Mouse (Mus musculus): Measurements from ENCODE around the gene Pttg1ip. TPM values are rescaled to one million over a fixed set of nuclear protein-coding genes. Genes with fewer than 3 reads are reported as not detected.

Gene Pttg1ip
- 234 and 258 TPM in 2 replicates for polyA plus RNA-seq (2012; rRNA removed; ENCODE audit: low replicate concordance)

DNA sequence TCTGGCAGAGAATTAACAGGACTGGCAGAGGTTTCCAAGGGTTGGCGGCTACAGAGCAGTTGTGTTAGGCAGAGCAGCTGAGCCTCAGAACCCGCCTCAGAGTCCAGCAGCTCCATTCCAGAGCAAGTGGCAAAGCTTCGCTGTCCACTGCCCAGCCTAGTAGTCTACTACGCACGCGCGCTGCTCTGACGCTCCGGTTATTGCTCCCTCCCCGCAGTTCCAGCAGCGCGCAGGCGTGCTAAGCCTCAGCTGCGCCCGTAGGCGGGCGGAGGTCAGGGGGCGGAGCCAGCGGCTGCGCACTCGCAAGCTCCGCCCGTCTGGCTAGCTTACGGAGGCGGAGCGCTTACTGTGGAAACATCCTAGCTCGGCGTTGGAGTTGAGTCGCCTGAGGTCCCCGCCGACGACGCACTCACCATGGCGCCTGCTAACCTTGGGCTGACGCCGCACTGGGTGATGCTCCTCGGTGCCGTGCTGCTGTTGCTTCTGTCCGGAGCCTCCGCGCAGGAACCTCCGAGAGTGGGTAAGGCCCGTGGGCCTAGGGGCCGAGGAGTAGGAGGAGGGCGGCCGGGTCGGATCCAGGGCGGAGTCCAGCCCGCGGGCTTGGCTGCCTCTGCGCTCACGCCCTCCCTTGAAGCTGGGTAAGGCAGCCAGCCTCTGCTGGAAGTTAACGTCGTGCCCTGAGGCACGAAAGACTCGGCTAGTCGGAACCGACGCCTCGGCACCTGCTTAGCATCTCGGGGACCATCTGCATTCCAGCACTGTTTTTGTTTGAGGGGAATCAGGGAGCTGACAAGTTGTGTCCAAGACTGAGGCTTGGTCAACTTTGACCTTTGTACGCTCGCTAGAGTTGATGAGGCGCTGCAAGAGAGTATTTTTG, at the start of gene Pttg1ip:
Gene Pttg1ip (plus strand): TSS at position 313 of the 877 bp plus-strand sequence.

DNA sequence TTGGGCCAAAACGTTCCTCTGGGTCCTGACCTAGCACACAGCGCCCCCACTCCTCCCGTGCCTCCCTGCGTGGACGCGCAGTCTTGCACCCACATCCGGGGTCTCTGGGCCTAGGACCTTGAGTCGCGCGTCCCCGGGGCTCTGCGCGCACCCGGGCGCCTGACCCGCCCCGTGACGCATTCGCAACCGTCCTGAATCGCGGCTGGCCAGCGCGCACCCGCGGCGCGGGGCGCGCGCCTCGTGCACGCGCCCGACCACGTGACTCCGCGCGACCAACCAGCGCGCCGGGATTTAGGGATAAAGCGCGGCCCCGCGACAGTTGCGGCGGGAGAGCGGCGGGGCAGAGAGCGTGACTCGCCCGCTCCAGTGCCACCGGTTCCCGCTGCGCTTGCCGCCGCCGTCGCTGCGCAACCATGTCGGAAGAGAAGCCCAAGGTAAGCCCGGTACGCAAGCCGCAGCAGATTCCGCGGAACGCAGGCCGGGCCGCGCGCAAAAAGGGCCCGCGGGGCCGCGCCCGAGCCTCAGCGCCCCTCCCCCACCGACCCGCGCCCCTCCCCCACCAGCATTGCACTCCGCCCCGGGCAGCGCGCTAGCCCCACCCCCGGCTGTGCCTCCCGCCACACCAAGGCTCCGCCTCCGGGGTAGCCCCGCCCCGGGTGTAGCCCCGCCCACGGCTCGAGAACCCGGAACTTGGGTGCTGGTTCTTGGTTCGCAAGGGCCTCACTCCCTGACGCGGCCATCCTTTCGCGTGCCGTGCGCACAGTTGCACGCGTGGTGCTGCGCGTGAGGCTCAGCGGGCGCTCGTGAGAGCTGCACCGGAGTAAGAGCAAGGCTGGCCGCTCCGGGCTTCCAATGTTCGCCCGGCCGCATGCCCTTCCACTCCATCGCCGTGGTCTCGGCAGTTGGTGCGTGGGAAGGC, 24.6 kb downstream of the Pttg1ip start, which contains the start of the genes Sumo3 and Gm49325:
Gene Sumo3 (plus strand): TSS at position 190 of the 919 bp plus-strand sequence.
Gene Gm49325 (plus strand): TSS at position 290 of the 919 bp plus-strand sequence.

DNA sequence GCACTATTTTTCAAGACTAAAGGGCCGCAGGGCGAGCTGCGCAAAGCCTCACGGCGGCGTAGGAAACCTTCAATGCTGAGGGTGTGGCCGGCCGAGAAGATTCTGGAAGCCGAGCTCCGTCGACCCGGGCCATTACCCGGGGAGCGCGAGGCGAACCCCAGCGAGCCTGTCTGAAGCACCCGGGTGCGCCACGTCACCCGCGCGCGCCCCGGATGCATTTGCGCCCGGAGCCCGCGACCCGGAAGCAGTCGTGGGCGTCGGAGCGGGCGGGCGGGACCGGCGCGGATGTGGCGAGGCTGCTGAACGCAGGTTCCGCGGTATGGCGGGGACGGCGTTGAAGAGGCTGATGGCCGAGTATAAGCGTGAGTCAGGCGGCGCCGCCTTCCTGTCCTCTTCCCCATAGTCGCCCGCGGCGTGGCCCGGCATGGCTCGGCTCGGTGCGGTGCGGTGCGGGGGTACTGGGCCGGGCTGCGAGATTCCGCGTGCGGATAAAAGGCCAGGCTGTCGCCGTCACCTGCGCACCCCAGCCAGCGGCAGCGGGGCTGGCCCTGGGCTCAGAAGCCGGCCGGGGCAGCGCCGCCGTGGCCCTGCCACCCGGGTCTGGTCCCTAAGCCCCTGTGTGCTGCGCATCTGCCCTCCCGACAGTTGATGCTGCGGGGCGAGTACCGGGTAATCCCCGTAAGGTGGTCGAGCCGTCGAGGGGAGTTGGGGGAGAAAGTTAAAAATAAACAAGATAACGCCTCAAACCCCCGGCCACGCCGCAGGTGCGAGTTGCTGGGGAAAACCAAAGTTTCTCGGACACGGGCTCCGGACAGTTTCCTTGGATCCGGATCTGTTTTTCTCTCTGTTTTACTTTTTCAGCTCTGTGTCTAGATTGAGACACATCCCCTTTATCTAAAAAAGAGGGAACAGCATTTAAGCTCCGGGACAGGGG, 40.8 kb downstream of the Pttg1ip start, which contains the start of gene Ube2g2:
Gene Ube2g2 (plus strand): TSS at position 221 of the 934 bp plus-strand sequence.

Other genes starting within 250 kb of the Pttg1ip start
- gene Adarb1, start 163.4 kb upstream of the Pttg1ip start, polyA plus RNA-seq (2012; rRNA removed; ENCODE audit: low replicate concordance): 11.9 and 20.8 TPM in 2 replicates
- gene Fam207a, start 65.9 kb upstream of the Pttg1ip start, polyA plus RNA-seq (2012; rRNA removed; ENCODE audit: low replicate concordance): 19.1 and 32.2 TPM in 2 replicates
- gene Itgb2, start 51.5 kb upstream of the Pttg1ip start, polyA plus RNA-seq (2012; rRNA removed; ENCODE audit: low replicate concordance): 24.9 and 35.8 TPM in 2 replicates
- gene Sumo3, start 24.4 kb downstream of the Pttg1ip start, polyA plus RNA-seq (2012; rRNA removed; ENCODE audit: low replicate concordance): 253 and 352 TPM in 2 replicates
- 0.84 TPM in 1 of 2 replicates, not detected in the other for gene Gm49325, start 24.5 kb downstream of the Pttg1ip start, polyA plus RNA-seq (2012; rRNA removed; ENCODE audit: low replicate concordance)
- gene Ube2g2, start 40.6 kb downstream of the Pttg1ip start, polyA plus RNA-seq (2012; rRNA removed; ENCODE audit: low replicate concordance): 60.5 and 66.2 TPM in 2 replicates
- gene Tspear, start 104.8 kb downstream of the Pttg1ip start, polyA plus RNA-seq (2012; rRNA removed; ENCODE audit: low replicate concordance): 1.1 TPM in 1 of 2 replicates, not detected in the other
- not detected in 2 replicates for gene Gm19402, start 109.0 kb downstream of the Pttg1ip start, polyA plus RNA-seq (2012; rRNA removed; ENCODE audit: low replicate concordance)
- gene Gm9508, start 115.5 kb downstream of the Pttg1ip start, polyA plus RNA-seq (2012; rRNA removed; ENCODE audit: low replicate concordance): not detected in 2 replicates
- gene Gm10272, start 124.9 kb downstream of the Pttg1ip start, polyA plus RNA-seq (2012; rRNA removed; ENCODE audit: low replicate concordance): not detected in 2 replicates
- not detected in 2 replicates for gene Gm10024, start 129.7 kb downstream of the Pttg1ip start, polyA plus RNA-seq (2012; rRNA removed; ENCODE audit: low replicate concordance)
- not detected in 2 replicates for gene Gm10142, start 134.1 kb downstream of the Pttg1ip start, polyA plus RNA-seq (2012; rRNA removed; ENCODE audit: low replicate concordance)
- gene Krtap12-1, start 138.9 kb downstream of the Pttg1ip start, polyA plus RNA-seq (2012; rRNA removed; ENCODE audit: low replicate concordance): not detected in 2 replicates
- gene Gm10100, start 144.8 kb downstream of the Pttg1ip start, polyA plus RNA-seq (2012; rRNA removed; ENCODE audit: low replicate concordance): not detected in 2 replicates
- gene Gm18596, start 160.9 kb downstream of the Pttg1ip start, polyA plus RNA-seq (2012; rRNA removed; ENCODE audit: low replicate concordance): not detected in 2 replicates
- not detected in 2 replicates for gene Gm9736, start 169.6 kb downstream of the Pttg1ip start, polyA plus RNA-seq (2012; rRNA removed; ENCODE audit: low replicate concordance)
- not detected in 2 replicates for gene Gm3233, start 178.0 kb downstream of the Pttg1ip start, polyA plus RNA-seq (2012; rRNA removed; ENCODE audit: low replicate concordance)
- gene Gm3238, start 189.6 kb downstream of the Pttg1ip start, polyA plus RNA-seq (2012; rRNA removed; ENCODE audit: low replicate concordance): not detected in 2 replicates
- not detected in 2 replicates for gene Gm7138, start 195.2 kb downstream of the Pttg1ip start, polyA plus RNA-seq (2012; rRNA removed; ENCODE audit: low replicate concordance)
- gene Gm3250, start 200.8 kb downstream of the Pttg1ip start, polyA plus RNA-seq (2012; rRNA removed; ENCODE audit: low replicate concordance): not detected in 2 replicates
- not detected in 2 replicates for gene Gm7137, start 206.5 kb downstream of the Pttg1ip start, polyA plus RNA-seq (2012; rRNA removed; ENCODE audit: low replicate concordance)
- not detected in 2 replicates for gene Gm9639, start 213.4 kb downstream of the Pttg1ip start, polyA plus RNA-seq (2012; rRNA removed; ENCODE audit: low replicate concordance)
- not detected in 2 replicates for gene Gm19668, start 217.4 kb downstream of the Pttg1ip start, polyA plus RNA-seq (2012; rRNA removed; ENCODE audit: low replicate concordance)
- gene Gm9507, start 230.1 kb downstream of the Pttg1ip start, polyA plus RNA-seq (2012; rRNA removed; ENCODE audit: low replicate concordance): not detected in 2 replicates
- not detected in 2 replicates for gene Gm2696, start 233.0 kb downstream of the Pttg1ip start, polyA plus RNA-seq (2012; rRNA removed; ENCODE audit: low replicate concordance)
- gene Krtap10-4, start 245.4 kb downstream of the Pttg1ip start, polyA plus RNA-seq (2012; rRNA removed; ENCODE audit: low replicate concordance): not detected in 2 replicates

All from subcutaneous adipose tissue, adult 2 months (tissue).